Mouse (Mus musculus) adipocyte (in vitro differentiated cells): ENCODE measurements around the gene Wfdc16.
"Not testable (repeated sequence)": the region's sequence is repeated elsewhere in the genome, so short reads cannot be mapped to it uniquely, and the experiment has no call there.

Source experiments
- DNase-seq: peaks from one replicate; pipeline ENCODE4 v3.0.0-alpha.2; 2016; ENCODE audit warnings: low spot score

The Wfdc16 gene

DNA sequence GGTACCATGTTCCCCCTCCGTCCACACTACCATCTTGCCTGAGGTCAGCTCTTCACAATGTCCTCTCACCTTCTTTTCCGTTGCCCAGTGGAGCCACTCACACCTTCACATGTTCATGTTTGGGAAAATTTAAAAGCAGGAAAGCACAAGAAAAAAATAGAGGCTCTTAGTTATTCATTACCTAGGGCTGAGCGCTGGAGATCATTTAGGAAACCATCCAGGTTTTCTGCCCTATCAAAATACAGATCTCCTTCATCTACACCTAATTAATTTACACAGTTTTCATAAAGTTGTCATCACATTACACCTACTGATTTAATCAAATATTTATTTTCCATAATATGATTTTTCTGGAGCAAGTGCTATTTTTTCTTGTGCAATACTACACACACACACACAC, at the start of gene Wfdc16:
Gene Wfdc16 (minus strand): TSS at position 101 of the 400 bp plus-strand sequence.
- no peak for DNase-seq

DNA sequence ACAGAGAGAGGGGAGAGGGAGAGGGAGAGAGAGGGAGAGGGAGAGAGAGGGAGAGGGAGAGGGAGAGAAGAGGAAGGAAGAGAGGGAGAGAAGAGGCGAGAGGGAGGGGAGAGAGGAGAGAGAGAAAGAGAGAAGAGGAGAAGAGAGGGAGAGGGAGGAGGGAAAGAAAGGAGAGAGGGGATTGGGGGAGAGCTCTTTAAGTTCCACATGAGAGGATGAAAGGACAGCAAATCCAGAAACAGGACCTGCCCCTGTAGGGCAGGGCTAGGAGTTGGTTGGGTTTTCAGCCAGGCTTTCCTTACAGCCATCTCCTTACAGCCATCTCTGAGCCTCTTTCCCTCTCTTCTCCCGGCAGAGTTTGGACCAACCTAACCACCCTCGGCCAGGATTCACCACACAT, 46.2 kb upstream of the Wfdc16 start, which contains the start of gene Wfdc13:
Gene Wfdc13 (plus strand): TSS at position 301 of the 400 bp plus-strand sequence.
- DNase-seq: no peak

DNA sequence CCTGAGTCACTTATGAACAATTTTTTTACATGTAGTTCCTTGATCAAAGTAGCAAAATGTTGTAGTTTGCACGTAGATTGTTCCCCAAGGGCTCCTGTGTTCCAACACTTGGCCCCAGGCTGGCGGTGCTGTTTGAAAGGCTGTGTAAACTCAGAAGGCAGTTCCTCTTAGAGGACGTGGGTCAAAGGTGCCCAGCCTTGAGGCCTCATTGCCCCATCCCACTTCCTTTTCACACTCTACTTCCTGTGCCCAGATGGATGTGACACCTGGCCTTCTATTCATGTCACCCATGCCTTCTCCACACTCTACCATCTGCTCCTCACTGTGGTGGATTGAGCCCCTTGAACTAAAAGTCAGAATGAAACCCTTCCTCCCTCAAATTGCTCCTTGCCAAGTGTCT, 41.3 kb upstream of the Wfdc16 start:
- DNase-seq: no peak

GRCm38 (mm10) chr2:164678848-164679625, 40.4 kb upstream of the Wfdc16 start:
- peak; percentile 55 for DNase-seq

DNA sequence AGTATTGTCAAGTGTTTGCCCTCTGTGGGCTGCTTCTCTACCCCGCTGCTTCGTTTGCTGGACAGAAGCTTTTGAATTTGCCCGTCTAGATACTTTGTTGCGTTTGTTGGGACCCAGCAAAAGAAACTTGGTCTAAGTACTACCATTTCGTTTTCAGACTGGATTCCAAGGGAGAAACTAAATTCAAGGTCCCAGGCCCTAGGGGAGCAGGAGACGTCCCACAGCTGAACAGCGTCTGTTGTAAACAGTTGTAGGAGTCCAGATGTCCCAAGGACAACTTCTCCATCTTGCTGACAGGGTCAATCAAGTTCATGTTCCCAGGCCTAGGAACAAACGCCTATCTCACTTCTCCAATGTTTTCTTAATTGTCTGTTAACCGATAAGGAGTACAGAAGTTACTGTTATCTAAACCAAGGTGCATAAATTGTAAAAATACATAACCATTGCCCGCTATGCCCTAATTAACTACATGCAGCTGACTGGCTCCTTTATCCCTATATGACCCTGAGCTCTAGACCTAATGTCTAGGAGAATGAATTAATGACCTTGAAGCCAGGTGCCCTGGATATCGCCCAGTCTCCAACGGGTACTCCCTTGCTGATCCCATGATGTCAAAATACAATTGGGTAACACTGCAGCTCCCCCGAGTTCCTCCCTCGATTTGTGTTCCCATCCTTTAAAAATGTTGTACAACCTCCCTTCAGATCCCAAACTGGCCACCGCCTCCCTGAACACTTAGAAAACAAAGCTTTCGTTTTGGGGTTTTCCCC, 38.5 kb upstream of the Wfdc16 start:
- no peak for DNase-seq

DNA sequence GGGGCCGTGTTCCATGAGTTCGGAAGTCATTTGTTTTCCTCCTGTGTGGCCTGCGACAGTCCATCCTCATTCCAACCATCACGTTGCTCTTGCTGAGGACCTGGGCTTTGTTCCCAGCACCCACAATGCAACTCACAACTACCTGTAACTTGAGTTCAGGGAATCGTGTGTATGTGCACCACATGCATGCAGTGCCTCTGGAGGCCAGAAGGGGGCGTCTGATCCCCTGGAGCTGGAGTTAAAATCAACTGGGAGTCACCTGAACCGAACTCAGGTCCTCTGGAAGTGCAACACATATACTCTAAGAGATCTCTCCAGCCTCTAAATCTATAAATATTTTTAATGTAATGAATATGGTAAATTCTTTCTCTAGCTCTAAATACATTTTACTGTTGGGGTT, 37.5 kb upstream of the Wfdc16 start:
- DNase-seq: no peak

- no peak for DNase-seq
These were observed 35.4 kb upstream of the Wfdc16 start, which contains the start of gene Wfdc11 for GRCm38 (mm10) chr2:164673987-164674386. TSS of gene Wfdc11 (minus strand) at chr2:164674087.

GRCm38 (mm10) chr2:164670938-164671337, 32.3 kb upstream of the Wfdc16 start:
- DNase-seq: no peak

DNA sequence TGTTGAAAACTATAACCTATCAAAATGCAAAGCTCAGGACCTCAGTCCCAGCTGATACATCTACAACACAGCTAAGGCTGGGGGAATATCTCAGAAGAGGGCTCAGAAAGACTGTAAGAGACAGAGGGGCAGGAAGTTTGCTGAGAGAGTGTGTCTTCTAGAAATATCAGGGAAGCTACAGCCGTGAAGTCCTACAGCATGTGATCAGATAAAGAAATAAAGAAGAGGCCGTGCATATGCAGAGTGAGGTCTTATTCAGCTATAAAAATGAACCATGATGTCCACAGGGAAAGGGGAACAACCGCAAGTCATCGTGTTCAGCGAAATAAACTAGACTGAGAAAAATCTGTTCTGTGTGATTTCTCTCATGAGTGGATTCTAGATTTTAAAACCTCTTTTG, 31.7 kb upstream of the Wfdc16 start:
- no peak for DNase-seq

DNA sequence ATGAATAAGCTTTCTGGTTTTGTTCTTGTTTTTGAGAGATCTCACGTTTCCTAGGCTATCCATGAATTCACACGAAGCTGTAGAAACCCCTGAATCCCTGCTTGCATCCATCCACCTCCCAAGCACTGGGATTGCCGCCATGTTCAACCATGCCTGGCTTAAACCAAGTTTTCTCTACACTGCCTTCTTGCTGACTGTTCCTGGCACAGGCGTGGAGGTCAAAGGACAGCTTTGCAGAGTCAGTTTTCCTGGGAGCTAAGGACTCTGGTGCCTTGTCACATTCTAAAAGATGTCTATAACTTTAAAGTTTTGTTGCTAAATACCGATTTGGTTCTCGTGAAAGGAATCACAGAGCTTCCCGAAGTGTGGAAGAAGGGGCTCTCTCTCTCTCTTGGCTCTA, 26.3 kb upstream of the Wfdc16 start:
- DNase-seq: peak; percentile 6

DNA sequence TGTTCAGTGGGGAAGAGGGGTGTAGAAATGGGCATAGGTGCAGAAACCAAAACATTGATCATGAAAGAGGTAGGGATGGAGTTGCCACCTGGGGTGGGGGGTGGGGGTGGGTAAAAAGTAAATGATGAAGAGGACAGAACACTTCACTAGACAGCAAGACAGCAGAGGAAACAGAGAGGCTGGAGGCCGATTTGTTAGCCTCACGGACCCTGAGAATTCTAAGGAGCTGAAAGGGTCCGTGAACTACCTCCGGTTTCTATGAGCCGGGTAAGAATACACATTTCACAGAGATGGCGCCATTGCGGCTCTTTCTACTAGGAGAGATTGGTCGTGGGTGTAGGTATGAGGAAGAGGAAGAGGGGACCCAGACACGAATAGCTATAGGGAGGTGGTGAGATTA, 17.9 kb upstream of the Wfdc16 start, which contains the start of gene Wfdc9:
Gene Wfdc9 (minus strand): TSS at position 101 of the 400 bp plus-strand sequence.
- DNase-seq: no peak

GRCm38 (mm10) chr2:164655858-164656257, 17.3 kb upstream of the Wfdc16 start, which contains the start of gene Wfdc10:
TSS of gene Wfdc10 (plus strand) at chr2:164656046.
- DNase-seq: no peak

DNA sequence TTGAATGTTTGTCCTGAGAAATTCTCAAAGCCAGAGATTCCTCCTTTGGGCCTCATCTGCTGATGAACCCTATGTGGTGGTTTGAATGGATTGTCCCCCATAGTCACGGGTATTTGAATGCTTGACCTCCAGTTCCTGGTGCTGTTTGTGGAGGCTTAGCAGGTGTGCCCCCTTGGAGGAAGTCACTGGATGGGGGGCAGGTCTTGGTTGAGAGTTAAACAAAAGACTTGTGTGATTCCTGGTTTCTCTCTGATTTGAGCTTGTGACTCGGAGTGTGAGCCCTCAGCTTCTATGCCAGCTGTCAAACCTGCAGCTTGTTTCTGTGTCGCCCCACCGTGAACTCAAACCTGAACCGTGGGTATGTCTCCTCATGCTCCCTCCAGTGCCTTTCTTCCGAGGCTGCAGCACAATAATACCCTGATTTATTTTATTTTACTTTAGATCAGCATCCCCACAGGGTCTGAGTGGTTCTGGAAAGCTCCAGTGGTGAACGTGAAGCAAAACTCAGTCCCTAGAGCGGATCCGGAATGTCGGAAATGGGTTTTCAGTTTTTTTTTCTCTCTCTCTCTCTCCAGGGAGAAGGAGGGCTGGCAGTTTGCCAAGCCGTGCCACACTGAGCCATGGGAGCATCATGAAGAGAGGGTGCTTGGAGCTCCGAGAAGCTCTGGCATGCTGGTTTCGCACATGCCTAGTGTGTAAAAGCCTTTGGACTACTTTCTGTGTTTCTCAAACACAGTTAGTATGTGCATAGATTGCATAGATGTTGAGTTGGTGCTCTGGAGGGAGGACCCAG, 3.5 kb upstream of the Wfdc16 start:
- no peak for DNase-seq

DNA sequence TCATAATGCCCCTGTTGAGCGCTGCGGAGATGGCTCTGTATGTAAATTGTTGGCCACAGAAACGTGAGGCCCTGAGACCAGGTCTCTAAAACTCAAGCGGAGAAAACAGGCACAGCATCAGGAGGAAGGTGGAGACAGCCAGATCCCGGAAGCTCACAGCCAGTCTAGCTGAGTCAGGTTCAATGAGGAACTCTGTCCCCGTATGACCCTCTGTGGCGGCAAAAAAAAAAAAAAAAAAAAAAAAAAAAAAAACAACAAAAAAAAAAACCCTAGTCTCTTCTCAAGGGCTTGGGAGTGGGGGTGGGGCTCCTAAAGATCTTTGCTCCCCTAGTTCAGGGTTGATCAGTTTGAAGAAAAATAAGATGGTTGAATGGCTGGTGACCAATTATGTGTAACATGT, 2.5 kb upstream of the Wfdc16 start:
- no peak for DNase-seq

DNA sequence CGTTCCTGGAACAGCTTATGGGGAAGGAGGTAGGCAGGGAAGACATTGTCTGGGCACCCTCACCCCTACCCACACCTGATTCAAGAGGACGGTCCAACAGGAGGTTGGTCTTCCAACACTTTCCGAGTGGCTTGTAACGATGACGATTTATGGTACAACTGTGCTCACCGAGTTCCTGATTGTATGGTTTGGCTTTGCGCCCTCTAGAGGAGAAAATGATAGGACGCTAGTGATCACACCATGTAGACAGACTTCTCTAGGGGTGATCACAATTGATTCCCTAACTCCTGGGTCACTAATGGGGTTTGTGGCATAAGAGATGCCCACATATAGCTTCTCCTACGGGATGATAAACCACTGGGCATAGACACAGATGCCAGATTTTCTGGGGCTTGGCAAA, 3.3 kb downstream of the Wfdc16 start:
- DNase-seq: no peak

- DNase-seq: no peak
These were observed 16.8 kb downstream of the Wfdc16 start for GRCm38 (mm10) chr2:164621775-164622174.

- no peak for DNase-seq
These were observed 19.5 kb downstream of the Wfdc16 start for GRCm38 (mm10) chr2:164619050-164619449.

GRCm38 (mm10) chr2:164615386-164615785, 23.2 kb downstream of the Wfdc16 start:
- DNase-seq: no peak

DNA sequence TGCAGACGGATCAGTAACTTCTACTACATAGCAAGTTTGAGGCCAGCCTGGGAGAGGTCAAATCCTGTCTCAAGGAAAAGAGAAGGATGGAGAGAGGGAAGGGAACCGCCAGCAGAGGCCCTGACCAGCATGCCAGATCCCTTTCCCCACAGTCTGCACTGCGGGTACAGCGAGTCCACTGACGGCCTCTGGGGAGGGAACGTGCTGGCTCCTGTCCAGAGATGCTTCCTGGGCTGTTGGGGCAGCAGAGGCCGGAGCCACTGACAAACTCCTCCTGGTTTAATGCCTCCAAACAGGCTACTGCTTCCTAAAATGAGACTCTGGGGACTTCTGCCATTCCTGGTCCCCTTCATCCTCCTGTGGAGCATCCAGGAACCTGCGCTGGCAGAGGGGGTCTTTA, 25.1 kb downstream of the Wfdc16 start, which contains the start of the genes Wfdc6b and Wfdc8:
Gene Wfdc6b (plus strand): TSS at position 52 of the 400 bp plus-strand sequence.
Gene Wfdc8 (minus strand): TSS at position 156 of the 400 bp plus-strand sequence.
- DNase-seq: not testable (repeated sequence)

DNA sequence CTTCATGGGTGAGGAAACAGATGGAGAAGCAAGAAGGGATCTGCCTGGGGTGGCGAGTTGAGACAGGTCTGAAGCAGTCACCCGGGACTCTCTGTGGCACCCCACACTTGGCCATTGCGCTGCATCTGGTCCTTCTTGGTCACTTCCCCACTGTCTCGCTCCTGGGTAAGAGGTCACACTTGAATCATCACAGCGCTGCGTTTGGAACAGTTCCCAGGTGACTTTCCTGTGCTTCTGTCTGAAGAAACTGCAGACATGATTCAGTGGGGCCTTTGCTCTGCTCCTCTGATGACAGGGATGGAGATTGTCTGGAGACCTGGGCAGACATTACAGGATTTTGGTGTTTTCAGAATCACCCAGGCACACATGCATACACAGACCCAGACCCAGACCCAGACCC, 29.8 kb downstream of the Wfdc16 start:
- peak; percentile 24 for DNase-seq

GRCm38 (mm10) chr2:164604411-164604810, 34.2 kb downstream of the Wfdc16 start:
- DNase-seq: no peak

DNA sequence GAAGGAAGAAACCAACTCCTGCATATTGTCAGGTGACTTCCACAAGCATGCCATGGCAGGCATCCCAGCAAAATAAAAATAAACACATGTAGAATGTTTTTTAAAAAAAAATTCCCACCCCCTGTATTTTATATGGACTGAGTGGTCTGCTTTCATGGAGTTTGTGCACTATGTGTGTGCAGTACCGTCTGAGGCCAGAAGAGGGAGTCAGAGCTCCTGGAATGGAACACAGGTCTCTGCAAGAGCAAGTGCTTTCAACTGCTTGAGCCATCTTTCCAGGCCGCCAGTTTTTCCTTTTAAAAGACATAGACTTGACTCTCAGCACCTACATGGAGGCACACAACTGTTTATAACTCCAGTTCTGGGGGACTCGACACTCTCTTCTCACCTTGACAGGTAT, 35.1 kb downstream of the Wfdc16 start:
- DNase-seq: no peak
